Mouse (Mus musculus): Measurements from ENCODE around the gene Clasp1. TPM values are rescaled to one million over a fixed set of nuclear protein-coding genes. Genes with fewer than 3 reads are reported as not detected.

Gene Clasp1
- polyA plus RNA-seq, 1 experiment, result 86.3 TPM

- Histone ChIP-seq H3K27ac (ENCODE audit: insufficient read depth, low read length) (no peak overlapping the region), H3K4me3 (ENCODE audit: insufficient read depth, low read length) (no peak overlapping the region), H3K4me1 (ENCODE audit: control insufficient read depth, insufficient read depth, low read length) (no peaks in the 10 kb centered on the region; the same call in 1 of the 2 replicates)
- TF ChIP-seq POLR2A (IDR thresholded peaks at IDR 0.05; ENCODE audit: low read depth, low read length), result no peak
- no peak for TF ChIP-seq CTCF (IDR thresholded peaks at IDR 0.05; ENCODE audit: borderline replicate concordance, insufficient read depth, low read length)
These were observed 261.3 kb downstream of the Clasp1 start for GRCm38 (mm10) chr1:118649933-118650770.

GRCm38 (mm10) chr1:118650771-118651080, 261.9 kb downstream of the Clasp1 start:
- TF ChIP-seq CTCF (IDR thresholded peaks at IDR 0.05; ENCODE audit: borderline replicate concordance, insufficient read depth, low read length), result no peak
- no peak for TF ChIP-seq POLR2A (IDR thresholded peaks at IDR 0.05; ENCODE audit: low read depth, low read length)
- Histone ChIP-seq H3K4me1 (ENCODE audit: control insufficient read depth, insufficient read depth, low read length) (no peaks in the 10 kb centered on the region; the same call in 1 of the 2 replicates), H3K4me3 (ENCODE audit: insufficient read depth, low read length) (no peak overlapping the region), H3K27ac (ENCODE audit: insufficient read depth, low read length) (no peak overlapping the region)

GRCm38 (mm10) chr1:118658716-118659115, 269.9 kb downstream of the Clasp1 start:
- no peak overlapping the region for H3K4me3 ChIP-seq (ENCODE audit: insufficient read depth, low read length)
- H3K27ac ChIP-seq (ENCODE audit: insufficient read depth, low read length), result no peak overlapping the region
- TF ChIP-seq POLR2A (IDR thresholded peaks at IDR 0.05; ENCODE audit: low read depth, low read length), result no peak
- TF ChIP-seq CTCF (IDR thresholded peaks at IDR 0.05; ENCODE audit: borderline replicate concordance, insufficient read depth, low read length), result no peak
- peaks cover 5% of the 10 kb centered on the region for H3K4me1 ChIP-seq (ENCODE audit: control insufficient read depth, insufficient read depth, low read length)

GRCm38 (mm10) chr1:118660880-118661465, 272.1 kb downstream of the Clasp1 start:
- no peak for TF ChIP-seq CTCF (IDR thresholded peaks at IDR 0.05; ENCODE audit: borderline replicate concordance, insufficient read depth, low read length)
- no peak for TF ChIP-seq POLR2A (IDR thresholded peaks at IDR 0.05; ENCODE audit: low read depth, low read length)
- Histone ChIP-seq H3K4me3 (ENCODE audit: insufficient read depth, low read length) (no peak overlapping the region), H3K27ac (ENCODE audit: insufficient read depth, low read length) (no peak overlapping the region)

More at GRCm38 (mm10) chr1:118660880-118661465, 272.1 kb downstream of the Clasp1 start:
- peaks cover 5% of the 10 kb centered on the region for H3K4me1 ChIP-seq (ENCODE audit: control insufficient read depth, insufficient read depth, low read length)

Other genes with a start within 250 kb of the Clasp1 start
- not detected in 2 replicates for gene Gm29106, start 212.5 kb upstream of the Clasp1 start, polyA plus RNA-seq (2011; ENCODE audit: insufficient read length, low read depth, missing spikeins)
- gene Tsn, start 77.3 kb upstream of the Clasp1 start, polyA plus RNA-seq (2011; ENCODE audit: insufficient read length, low read depth, missing spikeins), result 92.5 and 101 TPM in 2 replicates
- 56.5 and 57.0 TPM in 2 replicates for gene Nifk, start 67.2 kb upstream of the Clasp1 start, polyA plus RNA-seq (2011; ENCODE audit: insufficient read length, low read depth, missing spikeins)
- 0.13 and 0.25 TPM in 2 replicates for gene Tfcp2l1, start 238.9 kb downstream of the Clasp1 start, polyA plus RNA-seq (2011; ENCODE audit: insufficient read length, low read depth, missing spikeins)